Mouse (Mus musculus) midbrain, embryonic 16.5 days (tissue): ENCODE data around the gene Clic3. TPM values are rescaled to one million over a fixed set of nuclear protein-coding genes. Genes with fewer than 3 reads are reported as not detected.
A peak's percentile ranks its signal among the peaks of the same experiment; 100 is the strongest.
"Not testable (repeated sequence)": the region's sequence is repeated elsewhere in the genome, so short reads cannot be mapped to it uniquely, and the experiment has no call there.

Source experiments
- ATAC-seq: fragments of 200-750 bp; cut with Nextera tagmentation; 2 replicates; pipeline ENCODE4 v1.8.0; 2017; ENCODE audit warnings: moderate TSS enrichment
- H3K27ac ChIP-seq: fragments of 300-500 bp; sonication (generic); 2 replicates; pipeline ENCODE4 v1.5.1; 2014; ENCODE audit warnings: mild to moderate bottlenecking, low read length, mixed read lengths
- H3K27me3 ChIP-seq: fragments of 300-500 bp; sonication (generic); 2 replicates; pipeline ENCODE4 v1.6.1; 2014; ENCODE audit warnings: low read depth, low read length, mixed read lengths; ENCODE audit not compliant: control insufficient read depth, insufficient read depth
- H3K36me3 ChIP-seq: fragments of 300-500 bp; sonication (generic); 2 replicates; pipeline ENCODE4 v1.6.1; 2014; ENCODE audit warnings: mild to moderate bottlenecking, low read length, moderate library complexity, mixed read lengths; ENCODE audit not compliant: control insufficient read depth, insufficient read depth
- H3K4me1 ChIP-seq: fragments of 300-500 bp; sonication (generic); 2 replicates; pipeline ENCODE4 v1.6.1; 2014; ENCODE audit warnings: mild to moderate bottlenecking, low read length, mixed read lengths; ENCODE audit not compliant: control insufficient read depth, insufficient read depth
- H3K4me2 ChIP-seq: fragments of 300-500 bp; sonication (generic); 2 replicates; pipeline ENCODE4 v1.6.1; 2014; ENCODE audit warnings: mild to moderate bottlenecking, low read length, mixed read lengths
- H3K4me3 ChIP-seq: fragments of 300-500 bp; sonication (generic); 2 replicates; pipeline ENCODE4 v1.5.1; 2014; ENCODE audit warnings: low read depth, mild to moderate bottlenecking, low read length, moderate library complexity, mixed read lengths
- H3K9ac ChIP-seq: fragments of 300-500 bp; sonication (generic); 2 replicates; pipeline ENCODE4 v1.6.1; 2014; ENCODE audit warnings: low read depth, low read length, mixed read lengths
- H3K9me3 ChIP-seq: fragments of 300-500 bp; sonication (generic); replicated peaks from 2 replicates; pipeline ENCODE4 v1.6.1; 2014; ENCODE audit warnings: mild to moderate bottlenecking, low read length, mixed read lengths; ENCODE audit not compliant: control insufficient read depth, poor library complexity, severe bottlenecking
- WGBS: fragments of 180-500 bp; shearing (Covaris S2); extraction: QIAGEN DNeasy Blood & Tissue Kit; methylation state at CpG from one replicate; pipeline ENCODE4 v1.1.7; 2014; 5-methylcytosine and 5-hydroxymethylcytosine counted together
- polyA plus RNA-seq: library from polyadenylated mRNA; unstranded; fragments of >200 nt; fragmentation: Nextera tagmentation; extraction: Ambion mirVana; gene quantifications from 2 replicates; pipeline ENCODE4 v1.2.1, GENCODE M21; 2015

Clic3 gene
- polyA plus RNA-seq, result 2.8 and 3.4 TPM in 2 replicates

- 66% methylated on average over 14 of the region's 14 CpGs for WGBS
- no peaks in the 10 kb centered on the region for H3K9me3 ChIP-seq
Measured at GRCm38 (mm10) chr2:25456205-25456953, at the start of gene Clic3. Clic3 (plus strand) TSS chr2:25456838.

DNA sequence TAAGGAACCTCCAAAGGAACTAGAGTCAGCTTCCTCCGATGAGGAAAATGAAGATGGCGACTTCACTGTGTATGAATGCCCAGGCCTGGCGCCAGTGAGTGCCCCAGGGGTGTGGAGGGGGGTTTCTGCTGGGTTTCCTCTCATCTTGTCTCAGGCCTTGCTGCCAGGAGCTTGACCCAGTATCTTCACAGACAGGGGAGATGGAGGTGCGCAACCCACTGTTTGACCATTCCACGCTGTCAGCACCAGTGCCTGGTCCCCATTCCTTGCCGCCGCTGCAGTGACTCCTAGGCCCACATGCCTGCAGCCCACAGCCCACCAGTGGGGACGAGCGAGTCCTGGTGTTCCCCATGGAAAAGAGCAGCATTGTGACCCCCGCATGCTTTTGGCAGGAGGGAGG lies 47.7 kb upstream of the Clic3 start:
- no peaks in the 10 kb centered on the region for H3K9me3 ChIP-seq
- ATAC-seq, result no peak
- WGBS, result 88% methylated on average over 10 of the region's 10 CpGs
- H3K9ac ChIP-seq, result no peak overlapping the region
- H3K4me2 ChIP-seq, result no peak overlapping the region
- H3K27me3 ChIP-seq, result no peaks in the 10 kb centered on the region
- H3K36me3 ChIP-seq, result peaks cover 29% of the 10 kb centered on the region
- peaks cover 22% of the 10 kb centered on the region for H3K4me1 ChIP-seq
- H3K4me3 ChIP-seq, result no peak overlapping the region
- H3K27ac ChIP-seq, result no peak overlapping the region

More at GRCm38 (mm10) chr2:25456205-25456953, at the start of gene Clic3:
- Histone ChIP-seq H3K4me3 (no peak within 1 kb of the TSS), H3K36me3 (peaks cover 18% of the 10 kb centered on the region), H3K27ac (no peak within 1 kb of the TSS), H3K9ac (no peak within 1 kb of the TSS), H3K27me3 (no peaks in the 10 kb centered on the region), H3K4me1 (peaks cover 19% of the 10 kb centered on the region), H3K4me2 (no peak within 1 kb of the TSS)
- no peak for ATAC-seq

DNA sequence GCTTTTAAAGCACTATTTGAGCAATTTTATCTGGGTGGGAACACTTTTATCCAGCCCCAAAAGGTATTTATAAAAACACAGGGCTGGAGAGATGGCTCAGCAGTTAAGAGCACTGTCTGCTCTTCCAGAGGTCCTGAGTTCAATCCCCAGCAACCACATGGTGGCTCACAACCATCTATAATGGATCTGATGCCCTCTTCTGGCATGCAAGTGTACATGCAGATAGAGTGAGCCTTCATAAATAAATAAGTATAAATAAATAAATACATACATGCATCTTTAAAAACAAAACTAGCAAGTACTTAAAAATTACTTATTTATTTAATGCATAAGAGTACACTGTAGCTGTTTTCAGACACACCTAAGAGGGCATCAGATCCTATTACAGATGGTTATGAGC lies 43.2 kb upstream of the Clic3 start:
- H3K9me3 ChIP-seq, H3K9ac ChIP-seq, H3K4me3 ChIP-seq, H3K27me3 ChIP-seq, ATAC-seq, H3K4me1 ChIP-seq, H3K4me2 ChIP-seq, H3K27ac ChIP-seq: not testable (repeated sequence)
- peaks cover 16% of the 10 kb centered on the region for H3K36me3 ChIP-seq

DNA sequence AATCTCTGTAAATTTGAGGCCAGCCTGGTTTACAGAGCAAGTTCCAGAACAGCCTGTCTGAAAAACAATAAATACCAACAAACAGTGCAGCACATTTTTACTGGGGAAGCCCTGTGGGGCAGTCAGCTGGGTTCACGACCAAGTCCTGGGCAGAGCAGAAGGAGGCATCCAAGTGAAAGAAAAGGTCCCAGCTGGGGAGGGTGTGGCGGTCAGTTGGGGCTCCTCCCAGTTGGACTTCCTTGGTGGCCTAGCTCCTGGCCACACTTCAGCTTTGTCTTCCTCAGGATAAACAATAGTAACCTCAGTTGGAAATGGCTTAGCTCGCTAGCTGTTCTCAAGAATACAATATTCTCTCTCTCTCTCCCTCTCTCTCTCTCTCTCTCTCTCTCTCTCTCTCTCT lies 39.2 kb upstream of the Clic3 start:
- Histone ChIP-seq H3K27me3 (no peaks in the 10 kb centered on the region), H3K9me3 (no peaks in the 10 kb centered on the region), H3K4me1 (no peaks in the 10 kb centered on the region), H3K27ac (no peak overlapping the region), H3K9ac (no peak overlapping the region), H3K4me2 (no peak overlapping the region), H3K36me3 (0 out of 2 replicates have a peak, but pooled peaks cover 3% of the 10 kb centered on the region), H3K4me3 (no peak overlapping the region)
- 12% methylated on average over 3 of the region's 3 CpGs for WGBS
- ATAC-seq, result no peak

GRCm38 (mm10) chr2:25421896-25422295 lies 34.7 kb upstream of the Clic3 start:
- H3K27ac ChIP-seq, result no peak overlapping the region
- H3K27me3 ChIP-seq, result peaks cover 5% of the 10 kb centered on the region; the same call in 1 of the 2 replicates
- no peak overlapping the region for H3K4me3 ChIP-seq
- H3K4me1 ChIP-seq, result no peaks in the 10 kb centered on the region
- 22% methylated on average over 3 of the region's 3 CpGs for WGBS
- no peak overlapping the region for H3K4me2 ChIP-seq
- no peaks in the 10 kb centered on the region for H3K36me3 ChIP-seq
- no peaks in the 10 kb centered on the region for H3K9me3 ChIP-seq
- ATAC-seq, result no peak
- peak overlapping the region; percentile 38; the same call in 1 of the 2 replicates for H3K9ac ChIP-seq

DNA sequence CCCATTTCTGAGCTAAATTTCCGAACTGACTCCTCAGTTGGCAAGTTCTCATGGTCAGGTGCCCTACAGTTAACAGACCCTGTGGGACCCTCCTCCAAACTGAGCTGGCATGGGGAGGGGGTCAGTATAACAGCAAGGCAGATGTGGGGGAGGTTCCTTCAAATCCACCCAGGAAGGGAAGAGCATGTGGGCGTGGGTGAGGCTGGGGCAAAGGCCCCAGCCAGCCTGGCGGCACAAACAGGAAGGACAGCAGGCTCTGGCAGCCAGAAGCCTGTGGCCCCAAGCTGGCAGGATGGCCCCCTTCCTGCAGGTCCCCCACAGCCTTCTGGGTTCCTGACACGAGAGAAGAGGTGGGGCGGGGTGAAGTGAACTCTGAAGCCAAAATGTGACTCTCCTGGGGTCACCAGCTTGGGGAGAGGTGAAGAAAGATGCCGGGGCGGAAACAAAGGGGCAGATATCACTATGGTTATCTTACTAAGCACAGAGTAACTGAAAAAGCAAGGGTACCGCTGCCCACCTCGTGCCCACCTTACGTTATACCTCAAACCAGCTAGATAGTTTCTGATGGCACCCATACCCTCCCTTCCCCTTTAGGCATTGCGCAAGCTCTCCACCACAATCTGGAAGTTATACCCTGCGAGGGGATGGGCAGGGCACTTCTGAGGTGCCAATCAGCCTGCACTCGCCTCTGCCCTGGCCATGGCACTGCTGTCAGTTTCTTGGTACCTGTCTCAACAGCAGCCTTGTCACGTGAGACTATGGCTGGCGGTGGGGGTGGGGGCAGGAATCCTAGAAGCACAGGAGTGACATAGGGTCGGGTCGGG lies 33.8 kb upstream of the Clic3 start, which contains the start of gene Fut7:
TSS of gene Fut7 (plus strand) at position 681 of the 824 bp plus-strand sequence.
- ATAC-seq, result no peak
- H3K27ac ChIP-seq, result no peak within 1 kb of the TSS
- H3K9me3 ChIP-seq, result no peaks in the 10 kb centered on the region
- H3K36me3 ChIP-seq, result no peaks in the 10 kb centered on the region
- peaks cover 5% of the 10 kb centered on the region; the same call in 1 of the 2 replicates for H3K27me3 ChIP-seq
- no peak within 1 kb of the TSS for H3K9ac ChIP-seq
- H3K4me3 ChIP-seq, result no peak within 1 kb of the TSS
- H3K4me2 ChIP-seq, result no peak within 1 kb of the TSS
- H3K4me1 ChIP-seq, result no peaks in the 10 kb centered on the region
- 67% methylated on average over 17 of the region's 17 CpGs for WGBS

DNA sequence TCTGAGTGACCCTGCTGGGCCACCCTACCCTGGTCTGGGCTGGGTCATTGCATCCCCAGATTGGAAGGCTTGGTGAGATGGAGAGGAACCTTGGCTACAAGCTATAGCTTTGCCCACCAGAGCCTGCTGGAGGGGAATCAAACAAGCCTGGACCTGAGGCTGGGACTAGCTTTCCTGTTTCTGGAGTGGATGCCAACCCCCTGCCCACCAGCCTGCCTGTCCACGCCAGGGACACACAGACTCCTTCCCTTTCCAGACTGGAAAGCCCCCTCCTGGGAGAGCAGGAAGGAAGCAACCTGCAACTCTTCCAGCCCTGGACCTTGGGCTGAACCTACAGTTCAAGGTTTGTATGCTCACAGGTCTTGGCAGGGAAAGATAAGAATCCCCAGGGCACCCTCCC lies 33.0 kb upstream of the Clic3 start:
- no peak overlapping the region for H3K9ac ChIP-seq
- no peak for ATAC-seq
- no peaks in the 10 kb centered on the region for H3K36me3 ChIP-seq
- no peak overlapping the region for H3K4me3 ChIP-seq
- H3K27ac ChIP-seq, result no peak overlapping the region
- no peaks in the 10 kb centered on the region for H3K4me1 ChIP-seq
- 67% methylated on average over 1 of the region's 1 CpGs for WGBS
- no peak overlapping the region for H3K4me2 ChIP-seq
- H3K27me3 ChIP-seq, result peaks cover 5% of the 10 kb centered on the region; the same call in 1 of the 2 replicates
- no peaks in the 10 kb centered on the region for H3K9me3 ChIP-seq

DNA sequence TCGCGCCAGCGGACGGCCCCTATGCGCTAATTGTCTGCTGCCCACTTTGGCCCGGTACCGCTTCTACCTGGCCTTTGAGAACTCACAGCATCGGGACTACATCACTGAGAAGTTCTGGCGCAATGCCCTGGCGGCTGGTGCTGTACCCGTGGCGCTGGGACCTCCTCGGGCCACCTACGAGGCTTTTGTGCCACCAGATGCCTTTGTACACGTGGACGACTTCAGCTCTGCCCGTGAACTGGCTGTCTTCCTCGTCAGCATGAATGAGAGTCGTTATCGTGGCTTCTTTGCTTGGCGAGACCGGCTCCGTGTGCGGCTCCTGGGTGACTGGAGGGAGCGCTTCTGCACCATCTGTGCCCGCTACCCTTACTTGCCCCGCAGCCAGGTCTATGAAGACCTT lies 31.2 kb upstream of the Clic3 start:
- Histone ChIP-seq H3K27me3 (peaks cover 5% of the 10 kb centered on the region; the same call in 1 of the 2 replicates), H3K4me3 (no peak overlapping the region), H3K27ac (no peak overlapping the region), H3K9me3 (no peaks in the 10 kb centered on the region), H3K9ac (no peak overlapping the region), H3K36me3 (no peaks in the 10 kb centered on the region), H3K4me2 (no peak overlapping the region), H3K4me1 (peaks cover 12% of the 10 kb centered on the region)
- 52% methylated on average over 27 of the region's 27 CpGs for whole genome bisulfite sequencing
- no peak for ATAC-seq

GRCm38 (mm10) chr2:25426721-25427191 lies 29.9 kb upstream of the Clic3 start:
- Histone ChIP-seq H3K4me2 (no peak overlapping the region), H3K36me3 (no peaks in the 10 kb centered on the region), H3K4me3 (no peak overlapping the region), H3K27ac (no peak overlapping the region), H3K9me3 (no peaks in the 10 kb centered on the region), H3K9ac (no peak overlapping the region), H3K27me3 (peaks cover 5% of the 10 kb centered on the region; the same call in 1 of the 2 replicates), H3K4me1 (peaks cover 22% of the 10 kb centered on the region)
- WGBS, result 29% methylated on average over 5 of the region's 5 CpGs
- no peak for ATAC-seq
